In the genomic region with DNA sequence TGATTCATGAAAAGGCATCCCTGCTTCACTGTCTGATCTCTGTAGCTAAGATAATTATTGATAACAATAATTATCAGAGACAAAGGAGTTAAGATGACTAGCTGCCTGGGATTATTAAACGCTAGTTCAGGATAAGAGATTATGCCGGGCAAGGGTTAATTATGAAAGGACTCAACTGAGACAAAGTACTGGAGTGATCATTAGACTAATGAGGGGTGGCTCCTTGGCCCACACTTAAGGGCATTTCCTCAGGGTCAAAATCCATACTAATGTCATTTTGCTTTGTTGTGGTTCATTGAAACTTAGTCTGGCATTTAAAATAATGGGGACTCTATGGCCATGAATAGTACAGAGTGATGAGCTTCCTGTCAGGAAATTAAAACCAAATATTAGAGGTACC, we compare ENCODE assay signal across 19 mouse cellular contexts.
DNase-seq lines count a peak whose midpoint lies in the region; ATAC-seq and TF ChIP-seq lines count a peak whose summit lies in the region.
"Had no signal": no experiment of that assay in that cellular context is flagged by ENCODE, and none has a peak within 500 bp of the region (broad histone marks: within the 10 kb centered on the region; RNA-seq: fewer than 3 reads in every experiment).

No protein-coding gene starts in this region.

- H3K27me3 ChIP-seq in embryonic facial prominence, embryonic 14.5 days (replicated peaks; ENCODE audit: control insufficient read depth, insufficient read depth, low read length), result no peaks in the 10 kb centered on the region
- no peaks in the 10 kb centered on the region for H3K27me3 ChIP-seq in midbrain, embryonic 10.5 days (ENCODE audit: low read depth, poor library complexity, severe bottlenecking)
- H3K27me3 ChIP-seq: embryonic facial prominence, embryonic 15.5 days; forebrain, embryonic 12.5 days had no signal

- H3K9me3 ChIP-seq in embryonic facial prominence, embryonic 14.5 days (ENCODE audit: control insufficient read depth, low read length), result no peaks in the 10 kb centered on the region
- no peaks in the 10 kb centered on the region for H3K9me3 ChIP-seq in midbrain, embryonic 10.5 days (replicated peaks)
- H3K9me3 ChIP-seq: embryonic facial prominence, embryonic 15.5 days; forebrain, embryonic 10.5 days; forebrain, embryonic 12.5 days had no signal

- H3K4me3 ChIP-seq in embryonic facial prominence, embryonic 14.5 days (ENCODE audit: low read depth, low read length), result no peak overlapping the region
- no peak overlapping the region for H3K4me3 ChIP-seq in midbrain, embryonic 10.5 days
- H3K4me3 ChIP-seq: embryonic facial prominence, embryonic 15.5 days; erythroblast, embryonic 14.5 days; forebrain, embryonic 10.5 days; forebrain, embryonic 12.5 days had no signal

- TF ChIP-seq CTCF in brain, embryonic 14.5 days (IDR thresholded peaks at IDR 0.05; ENCODE audit: borderline replicate concordance, extremely low read depth, insufficient read depth, insufficient read length), result no peak

- no peak overlapping the region for H3K4me2 ChIP-seq in embryonic facial prominence, embryonic 14.5 days (ENCODE audit: low read depth, low read length)
- H3K4me2 ChIP-seq: embryonic facial prominence, embryonic 15.5 days; forebrain, embryonic 12.5 days had no signal

- no peak overlapping the region for H3K27ac ChIP-seq in embryonic facial prominence, embryonic 14.5 days (replicated peaks; ENCODE audit: low read depth, low read length)
- no peak overlapping the region for H3K27ac ChIP-seq in midbrain, embryonic 10.5 days (replicated peaks)
- H3K27ac ChIP-seq: embryonic facial prominence, embryonic 15.5 days; forebrain, embryonic 10.5 days; forebrain, embryonic 12.5 days had no signal

- H3K9ac ChIP-seq in embryonic facial prominence, embryonic 14.5 days (ENCODE audit: low read depth, low read length), result no peak overlapping the region
- H3K9ac ChIP-seq: embryonic facial prominence, embryonic 15.5 days; forebrain, embryonic 12.5 days had no signal

- no peak for ATAC-seq in embryonic facial prominence, embryonic 14.5 days (ENCODE audit: low read depth)
- no peak for ATAC-seq in cerebellum, adult (ENCODE audit: insufficient number of reproducible peaks, low FRiP score, low TSS enrichment)
- ATAC-seq: forebrain, embryonic 14.5 days; forebrain, embryonic 16.5 days had no signal

- 53% methylated on average over 2 of the region's 2 CpGs for WGBS in embryonic facial prominence, embryonic 14.5 days
- WGBS in midbrain, embryonic 10.5 days, result 90% methylated on average over 2 of the region's 2 CpGs

- no peak for TF ChIP-seq POLR2A in brain, embryonic 14.5 days (IDR thresholded peaks at IDR 0.05; ENCODE audit: borderline replicate concordance, extremely low read depth, insufficient read depth, insufficient read length, poor library complexity, severe bottlenecking)

- DNase-seq in brain, embryonic 14.5 days (ENCODE audit: low read depth), result peak; percentile 6
- DNase-seq in embryonic facial prominence, embryonic 14.5 days (ENCODE audit: low spot score), result peak; percentile 16
- DNase-seq in retina, postnatal 1 day, result peak; percentile 61
- no peak for DNase-seq in midbrain, embryonic 10.5 days (ENCODE audit: low spot score)
- DNase-seq: adrenal gland, adult 2 months; adrenal gland, postnatal 10 days; adrenal gland, postnatal 25 days; cerebellum, adult 11 months; cerebellum, adult 18-20 months; cerebellum, adult 9-10 months; cerebellum, postnatal 10 days; cerebellum, postnatal 25 days had no signal

- no peaks in the 10 kb centered on the region for H3K4me1 ChIP-seq in embryonic facial prominence, embryonic 14.5 days (ENCODE audit: control insufficient read depth, insufficient read depth, low read length)
- no peaks in the 10 kb centered on the region for H3K4me1 ChIP-seq in midbrain, embryonic 10.5 days
- H3K4me1 ChIP-seq: embryonic facial prominence, embryonic 15.5 days; forebrain, embryonic 10.5 days; forebrain, embryonic 12.5 days had no signal

- H3K36me3 ChIP-seq in embryonic facial prominence, embryonic 14.5 days (ENCODE audit: control insufficient read depth, insufficient read depth, low read length), result no peaks in the 10 kb centered on the region
- H3K36me3 ChIP-seq in midbrain, embryonic 10.5 days, result no peaks in the 10 kb centered on the region
- H3K36me3 ChIP-seq: embryonic facial prominence, embryonic 15.5 days; forebrain, embryonic 10.5 days; forebrain, embryonic 12.5 days had no signal
